Mouse (Mus musculus): ENCODE results near the gene Nfia. TPM values are rescaled to one million over a fixed set of nuclear protein-coding genes. Genes with fewer than 3 reads are reported as not detected.
A peak's percentile ranks its signal among the peaks of the same experiment; 100 is the strongest.

The Nfia gene
- polyA plus RNA-seq, 1 experiment from 2014 or later: 54.3 TPM

DNA sequence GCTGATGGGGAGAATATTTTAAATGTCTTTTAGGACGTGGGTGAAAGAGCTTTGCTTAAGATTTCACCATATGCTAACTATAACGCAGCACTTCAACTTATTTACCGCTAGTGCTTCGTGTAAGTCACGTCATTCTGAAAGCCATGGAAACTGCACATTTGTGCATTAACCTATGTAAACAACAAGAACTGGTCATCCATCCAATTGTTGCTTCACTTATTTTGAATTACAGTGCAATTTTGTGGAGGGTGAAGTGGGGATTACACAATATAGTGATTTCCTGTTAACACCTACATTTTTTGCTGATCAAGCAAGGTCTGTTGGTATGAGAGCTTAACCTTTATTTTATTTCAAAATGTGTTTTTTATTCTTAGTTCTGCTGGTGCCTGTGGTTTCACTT is 113.0 kb downstream of the Nfia start:
- H3K4me1 ChIP-seq (ENCODE audit: control insufficient read depth in 2 of 2, insufficient read depth in 2 of 2, low read length in 2 of 2): peaks cover 5 to 27% of the 10 kb centered on the region in 2 experiments
- H3K4me3 ChIP-seq (ENCODE audit: control insufficient read depth in 1 of 2, insufficient read depth in 1 of 2, low read depth in 1 of 2, low read length in 2 of 2): no peak overlapping the region
- H3K36me3 ChIP-seq (ENCODE audit: control insufficient read depth, insufficient read depth, low read length): peaks cover 4% of the 10 kb centered on the region; the same call in 1 of the 2 replicates
- no peak overlapping the region for H3K4me2 ChIP-seq (ENCODE audit: low read length)
- H3K27me3 ChIP-seq (ENCODE audit: control insufficient read depth, insufficient read depth, low read length): no peaks in the 10 kb centered on the region
- no peaks in the 10 kb centered on the region for H3K9me3 ChIP-seq (ENCODE audit: control insufficient read depth, low read length)
- 0 out of 4 replicates have a peak overlapping the region, but pooled peaks of 1 of the 2 experiments have one; percentile 1 for H3K27ac ChIP-seq (replicated peaks in 1 of 2; ENCODE audit: control insufficient read depth in 1 of 2, insufficient read depth in 1 of 2, low read depth in 2 of 2, low read length in 2 of 2)
- no peak overlapping the region for H3K9ac ChIP-seq (ENCODE audit: low read length)
- no peak for ATAC-seq (ENCODE audit: insufficient number of reproducible peaks, insufficient read depth, low FRiP score, low read depth)
- WGBS: 89% methylated on average over 5 of the region's 5 CpGs

DNA sequence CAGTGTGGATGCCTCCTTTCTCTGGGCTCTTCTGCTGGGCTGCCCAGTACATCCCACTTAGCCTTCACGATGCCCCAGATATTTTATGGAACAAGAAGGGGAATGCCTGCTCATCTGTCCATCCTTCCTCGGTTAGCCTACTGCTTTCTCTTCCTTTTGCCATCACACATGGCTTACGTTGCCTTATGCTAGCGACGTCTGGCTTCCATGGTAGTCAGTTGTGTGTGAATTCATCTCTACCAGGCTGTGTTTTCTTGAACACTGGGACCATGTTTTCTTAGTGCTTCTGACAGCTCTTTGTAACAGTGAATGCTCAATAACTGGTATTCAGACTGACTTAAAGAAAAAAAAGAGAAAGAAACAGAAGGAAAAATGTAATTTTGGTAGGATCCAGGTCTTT is 113.7 kb downstream of the Nfia start:
- H3K4me1 ChIP-seq (ENCODE audit: control insufficient read depth in 2 of 2, insufficient read depth in 2 of 2, low read length in 2 of 2): peaks cover 5 to 31% of the 10 kb centered on the region in 2 experiments
- H3K4me3 ChIP-seq (ENCODE audit: control insufficient read depth in 1 of 2, insufficient read depth in 1 of 2, low read depth in 1 of 2, low read length in 2 of 2): no peak overlapping the region
- H3K27ac ChIP-seq (replicated peaks in 1 of 2; ENCODE audit: control insufficient read depth in 1 of 2, insufficient read depth in 1 of 2, low read depth in 2 of 2, low read length in 2 of 2): peak overlapping the region in 1 of 2 experiments; percentile 71; a peak in 2 of 4 replicates
- 91% methylated on average over 5 of the region's 5 CpGs for WGBS
- no peaks in the 10 kb centered on the region for H3K9me3 ChIP-seq (ENCODE audit: control insufficient read depth, low read length)
- H3K36me3 ChIP-seq (ENCODE audit: control insufficient read depth, insufficient read depth, low read length): peaks cover 4% of the 10 kb centered on the region; the same call in 1 of the 2 replicates
- no peak overlapping the region for H3K9ac ChIP-seq (ENCODE audit: low read length)
- no peak overlapping the region for H3K4me2 ChIP-seq (ENCODE audit: low read length)
- H3K27me3 ChIP-seq (ENCODE audit: control insufficient read depth, insufficient read depth, low read length): no peaks in the 10 kb centered on the region
- ATAC-seq (ENCODE audit: insufficient number of reproducible peaks, insufficient read depth, low FRiP score, low read depth): no peak

DNA sequence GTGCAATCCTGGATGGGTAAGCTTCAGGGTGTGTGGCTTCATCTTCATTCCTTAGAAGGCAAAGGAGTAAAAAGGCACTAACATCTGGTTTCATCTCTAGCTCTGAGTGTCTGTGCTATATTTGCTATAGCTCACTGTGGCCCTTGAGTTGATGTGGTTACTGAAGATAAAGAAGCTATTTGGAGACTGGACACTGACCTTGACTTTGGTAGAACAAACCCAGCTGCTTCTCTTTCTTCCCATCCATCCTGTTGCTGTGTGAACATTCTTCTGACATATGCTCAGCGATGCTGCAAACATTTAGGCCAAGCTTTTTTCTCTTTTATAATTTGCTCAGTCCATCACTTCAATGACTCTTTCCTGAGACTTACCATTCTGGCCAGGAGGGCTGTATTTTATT is 114.7 kb downstream of the Nfia start:
- peaks cover 4% of the 10 kb centered on the region; the same call in 1 of the 2 replicates for H3K36me3 ChIP-seq (ENCODE audit: control insufficient read depth, insufficient read depth, low read length)
- H3K9me3 ChIP-seq (ENCODE audit: control insufficient read depth, low read length): no peaks in the 10 kb centered on the region
- H3K4me1 ChIP-seq (ENCODE audit: control insufficient read depth in 2 of 2, insufficient read depth in 2 of 2, low read length in 2 of 2): peaks cover 5 to 32% of the 10 kb centered on the region in 2 experiments
- no peak overlapping the region for H3K9ac ChIP-seq (ENCODE audit: low read length)
- H3K27ac ChIP-seq (replicated peaks in 1 of 2; ENCODE audit: control insufficient read depth in 1 of 2, insufficient read depth in 1 of 2, low read depth in 2 of 2, low read length in 2 of 2): peak overlapping the region in 1 of 2 experiments; percentile 71; a peak in 2 of 4 replicates
- H3K27me3 ChIP-seq (ENCODE audit: control insufficient read depth, insufficient read depth, low read length): no peaks in the 10 kb centered on the region
- no peak overlapping the region for H3K4me3 ChIP-seq (ENCODE audit: control insufficient read depth in 1 of 2, insufficient read depth in 1 of 2, low read depth in 1 of 2, low read length in 2 of 2)
- H3K4me2 ChIP-seq (ENCODE audit: low read length): peak overlapping the region; percentile 32; the same call in 1 of the 2 replicates
- WGBS: 46% methylated on average over 1 of the region's 1 CpGs
- no peak for ATAC-seq (ENCODE audit: insufficient number of reproducible peaks, insufficient read depth, low FRiP score, low read depth)

GRCm38 (mm10) chr4:97891063-97891462 is 118.5 kb downstream of the Nfia start:
- no peak overlapping the region for H3K27ac ChIP-seq (replicated peaks in 1 of 2; ENCODE audit: control insufficient read depth in 1 of 2, insufficient read depth in 1 of 2, low read depth in 2 of 2, low read length in 2 of 2)
- H3K9me3 ChIP-seq (ENCODE audit: control insufficient read depth, low read length): no peaks in the 10 kb centered on the region
- no peak for ATAC-seq (ENCODE audit: insufficient number of reproducible peaks, insufficient read depth, low FRiP score, low read depth)
- 75% methylated on average over 3 of the region's 3 CpGs for WGBS
- peaks cover 9% of the 10 kb centered on the region; the same call in 1 of the 2 replicates for H3K36me3 ChIP-seq (ENCODE audit: control insufficient read depth, insufficient read depth, low read length)
- H3K4me2 ChIP-seq (ENCODE audit: low read length): no peak overlapping the region
- peaks cover 10 to 35% of the 10 kb centered on the region in 2 experiments for H3K4me1 ChIP-seq (ENCODE audit: control insufficient read depth in 2 of 2, insufficient read depth in 2 of 2, low read length in 2 of 2)
- no peak overlapping the region for H3K4me3 ChIP-seq (ENCODE audit: control insufficient read depth in 1 of 2, insufficient read depth in 1 of 2, low read depth in 1 of 2, low read length in 2 of 2)
- no peak overlapping the region for H3K9ac ChIP-seq (ENCODE audit: low read length)
- no peaks in the 10 kb centered on the region for H3K27me3 ChIP-seq (ENCODE audit: control insufficient read depth, insufficient read depth, low read length)

DNA sequence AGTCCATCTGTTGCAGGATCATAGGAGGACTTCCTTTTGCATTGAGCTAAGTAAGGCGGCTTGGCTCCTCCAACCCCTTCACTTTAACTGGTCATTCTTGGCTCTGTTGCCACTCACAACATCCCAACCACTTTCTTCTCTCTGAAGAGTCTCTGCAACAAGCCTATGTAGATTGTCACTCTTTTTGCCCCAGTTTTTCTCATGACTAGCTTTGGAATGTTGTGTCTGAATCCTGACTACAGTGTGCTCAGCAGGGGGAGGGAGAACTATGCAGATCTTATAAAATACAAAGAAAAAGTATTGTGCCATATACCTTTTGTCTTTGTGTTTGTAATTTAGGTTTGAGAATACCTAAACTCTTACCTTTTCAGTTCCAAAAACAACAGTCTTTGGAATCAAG is 119.1 kb downstream of the Nfia start:
- no peak for ATAC-seq (ENCODE audit: insufficient number of reproducible peaks, insufficient read depth, low FRiP score, low read depth)
- Histone ChIP-seq H3K4me3 (ENCODE audit: control insufficient read depth in 1 of 2, insufficient read depth in 1 of 2, low read depth in 1 of 2, low read length in 2 of 2) (no peak overlapping the region), H3K4me1 (ENCODE audit: control insufficient read depth in 2 of 2, insufficient read depth in 2 of 2, low read length in 2 of 2) (peaks cover 6 to 29% of the 10 kb centered on the region in 2 experiments), H3K36me3 (ENCODE audit: control insufficient read depth, insufficient read depth, low read length) (0 out of 2 replicates have a peak, but pooled peaks cover 8% of the 10 kb centered on the region), H3K9me3 (ENCODE audit: control insufficient read depth, low read length) (no peaks in the 10 kb centered on the region), H3K4me2 (ENCODE audit: low read length) (no peak overlapping the region), H3K9ac (ENCODE audit: low read length) (no peak overlapping the region), H3K27me3 (ENCODE audit: control insufficient read depth, insufficient read depth, low read length) (no peaks in the 10 kb centered on the region), H3K27ac (replicated peaks in 1 of 2; ENCODE audit: control insufficient read depth in 1 of 2, insufficient read depth in 1 of 2, low read depth in 2 of 2, low read length in 2 of 2) (no peak overlapping the region)
- WGBS: 81% methylated on average over 1 of the region's 1 CpGs

- H3K9ac ChIP-seq (ENCODE audit: low read length): no peak overlapping the region
- H3K36me3 ChIP-seq (ENCODE audit: control insufficient read depth, insufficient read depth, low read length): 0 out of 2 replicates have a peak, but pooled peaks cover 8% of the 10 kb centered on the region
- no peak overlapping the region for H3K4me2 ChIP-seq (ENCODE audit: low read length)
- peaks cover 9 to 27% of the 10 kb centered on the region in 2 experiments for H3K4me1 ChIP-seq (ENCODE audit: control insufficient read depth in 2 of 2, insufficient read depth in 2 of 2, low read length in 2 of 2)
- no peaks in the 10 kb centered on the region for H3K9me3 ChIP-seq (ENCODE audit: control insufficient read depth, low read length)
- H3K4me3 ChIP-seq (ENCODE audit: control insufficient read depth in 1 of 2, insufficient read depth in 1 of 2, low read depth in 1 of 2, low read length in 2 of 2): no peak overlapping the region
- WGBS: 67% methylated on average over 10 of the region's 10 CpGs
- H3K27me3 ChIP-seq (ENCODE audit: control insufficient read depth, insufficient read depth, low read length): no peaks in the 10 kb centered on the region
- H3K27ac ChIP-seq (replicated peaks in 1 of 2; ENCODE audit: control insufficient read depth in 1 of 2, insufficient read depth in 1 of 2, low read depth in 2 of 2, low read length in 2 of 2): peak overlapping the region; percentile 34 to 63
- ATAC-seq (ENCODE audit: insufficient number of reproducible peaks, insufficient read depth, low FRiP score, low read depth): no peak
These were observed 121.7 kb downstream of the Nfia start for GRCm38 (mm10) chr4:97893915-97894884.

DNA sequence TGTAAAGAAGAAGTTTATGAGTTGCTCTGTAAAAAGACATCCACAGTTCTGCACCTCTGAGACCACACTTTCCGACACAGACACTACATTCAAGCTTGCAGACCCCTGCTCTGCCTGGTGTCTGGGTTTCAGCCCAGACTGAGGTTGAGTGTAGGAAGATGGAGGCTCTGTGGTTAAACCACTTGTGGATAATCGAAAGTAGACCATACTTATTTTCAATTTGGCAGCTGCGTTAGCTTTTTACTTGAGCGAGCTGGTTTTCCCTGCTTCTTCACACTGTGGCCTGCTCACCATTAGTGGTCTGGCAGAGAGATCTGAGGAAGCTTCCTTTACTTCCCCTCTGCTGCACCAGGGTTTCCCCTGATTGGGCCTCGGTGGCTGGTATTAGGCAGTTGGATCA is 123.4 kb downstream of the Nfia start:
- no peak overlapping the region for H3K9ac ChIP-seq (ENCODE audit: low read length)
- WGBS: 90% methylated on average over 5 of the region's 5 CpGs
- 0 out of 2 replicates have a peak, but pooled peaks cover 8% of the 10 kb centered on the region for H3K36me3 ChIP-seq (ENCODE audit: control insufficient read depth, insufficient read depth, low read length)
- no peak overlapping the region for H3K4me2 ChIP-seq (ENCODE audit: low read length)
- ATAC-seq (ENCODE audit: insufficient number of reproducible peaks, insufficient read depth, low FRiP score, low read depth): no peak
- no peak overlapping the region for H3K27ac ChIP-seq (replicated peaks in 1 of 2; ENCODE audit: control insufficient read depth in 1 of 2, insufficient read depth in 1 of 2, low read depth in 2 of 2, low read length in 2 of 2)
- H3K4me1 ChIP-seq (ENCODE audit: control insufficient read depth in 2 of 2, insufficient read depth in 2 of 2, low read length in 2 of 2): peaks cover 11 to 28% of the 10 kb centered on the region in 2 experiments
- no peak overlapping the region for H3K4me3 ChIP-seq (ENCODE audit: control insufficient read depth in 1 of 2, insufficient read depth in 1 of 2, low read depth in 1 of 2, low read length in 2 of 2)
- no peaks in the 10 kb centered on the region for H3K9me3 ChIP-seq (ENCODE audit: control insufficient read depth, low read length)
- H3K27me3 ChIP-seq (ENCODE audit: control insufficient read depth, insufficient read depth, low read length): no peaks in the 10 kb centered on the region

All from heart, embryonic 14.5 days (tissue).